Mouse (Mus musculus): ENCODE results near the gene Cd200r3. TPM values are rescaled to one million over a fixed set of nuclear protein-coding genes. Genes with fewer than 3 reads are reported as not detected.

The Cd200r3 gene
- polyA plus RNA-seq, 1 experiment from 2014 or later = not detected

DNA sequence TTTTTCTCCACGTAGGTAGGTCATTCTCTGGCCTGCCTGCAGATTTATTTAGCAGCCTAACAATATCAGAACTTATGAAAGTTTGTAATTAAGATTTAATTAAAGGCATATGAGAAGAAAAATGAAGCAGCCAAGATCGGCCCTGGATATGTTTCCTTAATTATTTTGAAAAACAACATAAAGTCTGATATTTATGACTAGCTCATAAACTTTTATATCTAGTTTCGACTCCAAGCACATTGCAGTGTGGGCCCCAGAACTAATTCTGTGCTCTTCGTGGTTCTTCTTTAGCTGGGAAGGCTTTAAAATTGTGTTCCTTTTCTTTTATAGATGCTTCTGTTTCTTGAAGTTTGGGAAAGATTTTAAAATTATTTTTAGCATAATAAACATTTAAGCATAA, 23.4 kb downstream of the Cd200r3 start:
- Histone ChIP-seq H3K27ac (ENCODE audit: low read depth) (no peak overlapping the region), H3K4me3 (ENCODE audit: low read depth, low read length) (no peak overlapping the region), H3K27me3 (replicated peaks; ENCODE audit: control insufficient read depth, insufficient read depth, low read length) (no peaks in the 10 kb centered on the region), H3K4me2 (ENCODE audit: low read length) (no peak overlapping the region), H3K9ac (ENCODE audit: low read length) (no peak overlapping the region), H3K4me1 (replicated peaks; ENCODE audit: control insufficient read depth, insufficient read depth, low read length) (0 out of 2 replicates have a peak, but pooled peaks cover 5% of the 10 kb centered on the region), H3K36me3 (ENCODE audit: control insufficient read depth, insufficient read depth, low read length) (no peaks in the 10 kb centered on the region), H3K9me3 (ENCODE audit: control insufficient read depth, low read length) (no peaks in the 10 kb centered on the region)
- no peak for DNase-seq (ENCODE audit: low spot score)
- no peak for ATAC-seq (replicated peaks; ENCODE audit: low FRiP score, low TSS enrichment, low read depth)
- WGBS = 73% methylated on average over 4 of the region's 4 CpGs

DNA sequence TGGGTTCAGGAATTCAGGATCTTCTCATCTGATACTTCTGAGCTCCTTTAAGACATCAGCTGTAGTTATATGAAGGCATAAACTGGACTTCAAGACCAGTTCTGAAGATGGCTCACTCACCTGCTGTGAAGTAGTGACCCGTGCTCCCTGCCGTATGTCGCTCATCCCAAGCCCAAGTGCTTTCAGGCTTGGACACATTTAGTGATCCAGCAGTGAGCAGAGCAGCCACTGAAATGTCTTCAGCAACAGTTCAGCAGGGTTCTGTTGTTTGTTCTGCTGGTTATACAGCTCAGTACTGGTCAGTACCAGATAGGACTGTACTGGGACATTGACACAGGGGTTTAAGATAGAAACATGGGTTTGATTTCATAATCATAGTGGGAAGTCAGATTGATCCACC, 24.6 kb downstream of the Cd200r3 start:
- Histone ChIP-seq H3K4me2 (ENCODE audit: low read length) (no peak overlapping the region), H3K4me3 (ENCODE audit: low read depth, low read length) (no peak overlapping the region), H3K27ac (ENCODE audit: low read depth) (no peak overlapping the region), H3K9me3 (ENCODE audit: control insufficient read depth, low read length) (no peaks in the 10 kb centered on the region), H3K36me3 (ENCODE audit: control insufficient read depth, insufficient read depth, low read length) (no peaks in the 10 kb centered on the region), H3K27me3 (replicated peaks; ENCODE audit: control insufficient read depth, insufficient read depth, low read length) (no peaks in the 10 kb centered on the region), H3K9ac (ENCODE audit: low read length) (no peak overlapping the region), H3K4me1 (replicated peaks; ENCODE audit: control insufficient read depth, insufficient read depth, low read length) (0 out of 2 replicates have a peak, but pooled peaks cover 5% of the 10 kb centered on the region)
- ATAC-seq (replicated peaks; ENCODE audit: low FRiP score, low TSS enrichment, low read depth) (no peak), DNase-seq (ENCODE audit: low spot score) (no peak)
- 90% methylated on average over 3 of the region's 3 CpGs for WGBS

DNA sequence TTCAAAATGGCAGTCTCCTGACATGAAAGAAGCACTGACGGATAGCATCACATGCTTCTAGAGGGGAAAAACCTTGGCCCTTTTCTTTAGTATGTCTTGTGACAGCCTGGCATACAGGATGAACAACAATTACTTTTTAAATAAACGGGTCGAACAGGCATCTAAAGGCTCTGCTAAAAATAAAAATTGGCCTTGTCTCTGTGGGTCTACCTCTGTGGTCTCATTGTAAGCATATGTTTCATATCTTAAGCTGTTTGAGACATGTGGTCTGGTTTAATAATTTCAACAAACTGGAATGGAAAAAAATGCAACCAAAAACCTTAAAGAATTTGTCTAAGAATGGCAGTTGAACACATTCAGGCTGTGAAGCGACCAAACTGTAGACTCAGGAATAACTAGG, 27.4 kb downstream of the Cd200r3 start:
- H3K27me3 ChIP-seq (replicated peaks; ENCODE audit: control insufficient read depth, insufficient read depth, low read length) = no peaks in the 10 kb centered on the region
- H3K4me3 ChIP-seq (ENCODE audit: low read depth, low read length) = no peak overlapping the region
- ATAC-seq (replicated peaks; ENCODE audit: low FRiP score, low TSS enrichment, low read depth) = no peak
- H3K9ac ChIP-seq (ENCODE audit: low read length) = no peak overlapping the region
- no peaks in the 10 kb centered on the region for H3K9me3 ChIP-seq (ENCODE audit: control insufficient read depth, low read length)
- WGBS = 47% methylated on average over 4 of the region's 4 CpGs
- no peak overlapping the region for H3K4me2 ChIP-seq (ENCODE audit: low read length)
- H3K4me1 ChIP-seq (replicated peaks; ENCODE audit: control insufficient read depth, insufficient read depth, low read length) = 0 out of 2 replicates have a peak, but pooled peaks cover 2% of the 10 kb centered on the region
- H3K36me3 ChIP-seq (ENCODE audit: control insufficient read depth, insufficient read depth, low read length) = no peaks in the 10 kb centered on the region
- DNase-seq (ENCODE audit: low spot score) = no peak
- H3K27ac ChIP-seq (ENCODE audit: low read depth) = no peak overlapping the region

DNA sequence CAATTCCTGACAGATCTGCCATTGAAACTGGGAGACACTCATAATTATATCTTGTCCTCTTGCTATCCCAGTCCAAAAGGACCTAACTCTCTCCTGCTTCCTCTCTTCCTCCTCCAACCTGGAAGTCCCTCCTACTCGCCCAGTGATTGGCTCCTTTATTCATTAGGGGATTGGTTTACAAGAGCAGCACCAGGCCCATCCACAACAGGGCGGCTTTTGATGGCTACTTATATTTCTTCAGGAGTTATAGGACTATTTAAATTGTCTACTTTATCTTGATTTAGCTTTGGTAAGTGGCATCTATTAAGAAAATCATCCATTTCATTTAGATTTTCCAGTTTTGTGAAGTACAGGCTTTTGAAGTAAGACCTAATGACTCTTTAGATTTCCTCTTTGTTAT, 30.6 kb downstream of the Cd200r3 start:
- 0 out of 2 replicates have a peak, but pooled peaks cover 2% of the 10 kb centered on the region for H3K4me1 ChIP-seq (replicated peaks; ENCODE audit: control insufficient read depth, insufficient read depth, low read length)
- DNase-seq (ENCODE audit: low spot score) = no peak
- H3K36me3 ChIP-seq (ENCODE audit: control insufficient read depth, insufficient read depth, low read length) = no peaks in the 10 kb centered on the region
- H3K9ac ChIP-seq (ENCODE audit: low read length) = no peak overlapping the region
- H3K27ac ChIP-seq (ENCODE audit: low read depth) = no peak overlapping the region
- WGBS = 80% methylated on average over 2 of the region's 2 CpGs
- H3K4me3 ChIP-seq (ENCODE audit: low read depth, low read length) = no peak overlapping the region
- H3K9me3 ChIP-seq (ENCODE audit: control insufficient read depth, low read length) = no peaks in the 10 kb centered on the region
- ATAC-seq (replicated peaks; ENCODE audit: low FRiP score, low TSS enrichment, low read depth) = no peak
- H3K27me3 ChIP-seq (replicated peaks; ENCODE audit: control insufficient read depth, insufficient read depth, low read length) = no peaks in the 10 kb centered on the region
- H3K4me2 ChIP-seq (ENCODE audit: low read length) = no peak overlapping the region

DNA sequence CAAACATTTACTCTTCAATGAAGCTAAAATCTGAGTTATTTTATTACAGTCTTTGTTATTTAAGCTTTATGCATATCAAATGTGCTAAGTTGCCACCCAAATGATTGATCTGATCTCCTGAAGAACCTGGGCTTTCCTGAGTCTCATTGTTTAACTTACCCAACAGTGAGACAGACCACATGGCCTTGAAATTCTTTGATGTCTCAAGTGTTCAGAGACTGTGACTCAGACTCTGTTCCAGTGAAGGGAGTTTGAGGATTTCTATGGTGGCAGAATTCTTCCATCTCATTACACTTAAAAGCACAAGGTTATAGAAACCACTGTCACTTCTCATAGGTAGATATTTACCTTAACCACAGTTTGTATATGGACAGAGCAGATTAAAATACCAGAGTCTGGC, 32.6 kb downstream of the Cd200r3 start:
- Histone ChIP-seq H3K9ac (ENCODE audit: low read length) (no peak overlapping the region), H3K4me3 (ENCODE audit: low read depth, low read length) (no peak overlapping the region), H3K36me3 (ENCODE audit: control insufficient read depth, insufficient read depth, low read length) (no peaks in the 10 kb centered on the region), H3K9me3 (ENCODE audit: control insufficient read depth, low read length) (no peaks in the 10 kb centered on the region), H3K27me3 (replicated peaks; ENCODE audit: control insufficient read depth, insufficient read depth, low read length) (no peaks in the 10 kb centered on the region), H3K4me1 (replicated peaks; ENCODE audit: control insufficient read depth, insufficient read depth, low read length) (0 out of 2 replicates have a peak, but pooled peaks cover 2% of the 10 kb centered on the region), H3K27ac (ENCODE audit: low read depth) (no peak overlapping the region), H3K4me2 (ENCODE audit: low read length) (no peak overlapping the region)
- DNase-seq (ENCODE audit: low spot score) (no peak), ATAC-seq (replicated peaks; ENCODE audit: low FRiP score, low TSS enrichment, low read depth) (no peak)

DNA sequence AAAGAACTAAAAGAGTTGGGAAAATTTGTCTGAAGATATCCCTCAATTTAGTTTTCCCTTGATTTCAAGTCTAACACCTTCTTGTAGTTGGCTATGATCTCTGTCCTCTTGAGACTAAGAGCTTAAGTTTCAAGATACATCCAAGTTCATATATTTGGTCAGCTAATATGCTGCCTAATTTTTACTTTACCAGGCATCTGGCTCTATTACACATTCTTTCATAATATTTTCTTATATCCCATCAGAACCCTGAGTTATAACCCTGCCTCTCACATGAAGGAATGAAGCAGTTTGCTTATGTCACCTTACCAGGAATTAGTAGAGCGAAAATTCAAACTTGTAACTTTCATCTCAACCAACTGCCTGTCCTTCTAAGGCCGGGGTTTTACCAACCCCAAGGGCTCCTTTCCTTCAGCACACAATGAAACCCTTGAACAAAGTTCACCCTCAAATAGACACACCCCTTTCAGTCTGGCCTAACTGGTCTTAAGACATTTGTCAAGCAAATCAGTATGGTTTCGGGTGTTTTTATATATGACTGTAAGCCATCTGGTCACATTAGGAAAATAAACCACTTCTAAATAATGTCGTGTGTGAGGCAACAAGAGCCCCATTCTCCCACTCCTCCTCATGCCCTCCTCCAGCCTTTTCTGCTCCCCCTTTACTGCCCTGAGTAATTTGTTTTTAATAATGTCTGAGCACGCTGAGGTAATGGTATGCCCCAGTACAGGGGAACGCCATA, 33.6 kb downstream of the Cd200r3 start:
- no peaks in the 10 kb centered on the region for H3K27me3 ChIP-seq (replicated peaks; ENCODE audit: control insufficient read depth, insufficient read depth, low read length)
- no peak overlapping the region for H3K4me3 ChIP-seq (ENCODE audit: low read depth, low read length)
- no peaks in the 10 kb centered on the region for H3K9me3 ChIP-seq (ENCODE audit: control insufficient read depth, low read length)
- 0 out of 2 replicates have a peak, but pooled peaks cover 2% of the 10 kb centered on the region for H3K4me1 ChIP-seq (replicated peaks; ENCODE audit: control insufficient read depth, insufficient read depth, low read length)
- no peaks in the 10 kb centered on the region for H3K36me3 ChIP-seq (ENCODE audit: control insufficient read depth, insufficient read depth, low read length)
- WGBS = 37% methylated on average over 6 of the region's 6 CpGs
- H3K4me2 ChIP-seq (ENCODE audit: low read length) = no peak overlapping the region
- no peak overlapping the region for H3K27ac ChIP-seq (ENCODE audit: low read depth)
- ATAC-seq (replicated peaks; ENCODE audit: low FRiP score, low TSS enrichment, low read depth) = no peak; the same call in 1 of the 2 replicates
- no peak overlapping the region for H3K9ac ChIP-seq (ENCODE audit: low read length)
- no peak for DNase-seq (ENCODE audit: low spot score)

DNA sequence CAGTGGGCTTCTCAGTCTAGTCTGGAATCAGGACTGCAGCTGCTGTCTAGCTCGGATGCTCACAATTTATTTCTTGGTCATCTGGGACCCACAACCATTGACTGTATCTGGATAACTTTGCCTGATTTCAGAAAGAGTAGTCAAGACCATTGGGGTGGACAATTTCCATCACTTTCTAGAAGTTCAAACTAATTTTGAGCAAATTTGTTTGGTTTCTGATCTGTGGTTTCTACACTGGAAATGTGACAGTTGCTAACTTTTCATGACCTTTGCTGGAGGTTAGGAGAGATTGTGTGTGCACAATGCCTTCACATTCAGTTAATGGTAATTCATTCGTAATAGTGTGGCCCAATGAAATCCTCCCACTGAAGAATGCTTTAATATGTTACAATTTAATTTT, 34.7 kb downstream of the Cd200r3 start:
- H3K9me3 ChIP-seq (ENCODE audit: control insufficient read depth, low read length) = no peaks in the 10 kb centered on the region

DNA sequence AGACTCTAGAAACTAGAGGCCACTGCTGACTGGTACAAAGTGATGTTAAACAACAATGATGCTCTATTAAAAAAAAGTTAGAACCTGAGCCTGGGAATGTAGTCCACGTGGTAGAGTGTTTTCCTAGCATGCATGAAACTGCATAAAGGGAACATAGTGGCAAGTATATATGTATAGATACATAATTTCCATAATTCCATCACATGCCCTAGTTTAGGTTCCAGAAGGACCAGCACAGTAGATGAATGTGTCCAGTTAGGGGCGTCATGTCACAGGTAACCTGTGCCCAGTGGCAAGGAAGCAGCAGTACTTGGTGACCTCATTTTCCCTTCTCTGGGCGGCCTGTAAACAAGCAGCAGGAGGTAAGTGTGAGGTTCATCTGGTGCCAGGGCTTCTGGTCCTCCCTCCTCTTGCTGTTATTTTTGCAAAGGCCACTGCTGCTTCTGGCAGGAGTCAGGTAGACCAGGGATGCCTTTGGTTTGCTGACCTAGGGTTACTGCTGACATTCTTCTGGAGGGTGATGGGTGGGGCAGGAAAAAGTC, 35.9 kb downstream of the Cd200r3 start:
- Histone ChIP-seq H3K27ac (ENCODE audit: low read depth) (no peak overlapping the region), H3K9ac (ENCODE audit: low read length) (no peak overlapping the region), H3K36me3 (ENCODE audit: control insufficient read depth, insufficient read depth, low read length) (no peaks in the 10 kb centered on the region), H3K4me3 (ENCODE audit: low read depth, low read length) (no peak overlapping the region), H3K9me3 (ENCODE audit: control insufficient read depth, low read length) (no peaks in the 10 kb centered on the region), H3K4me1 (replicated peaks; ENCODE audit: control insufficient read depth, insufficient read depth, low read length) (0 out of 2 replicates have a peak, but pooled peaks cover 10% of the 10 kb centered on the region), H3K27me3 (replicated peaks; ENCODE audit: control insufficient read depth, insufficient read depth, low read length) (no peaks in the 10 kb centered on the region), H3K4me2 (ENCODE audit: low read length) (no peak overlapping the region)
- WGBS = 78% methylated on average over 3 of the region's 3 CpGs
- DNase-seq (ENCODE audit: low spot score) (no peak), ATAC-seq (replicated peaks; ENCODE audit: low FRiP score, low TSS enrichment, low read depth) (no peak)

More for the DNA sequence above, 34.7 kb downstream of the Cd200r3 start:
- DNase-seq (ENCODE audit: low spot score) (no peak), ATAC-seq (replicated peaks; ENCODE audit: low FRiP score, low TSS enrichment, low read depth) (no peak)
- no peaks in the 10 kb centered on the region for H3K27me3 ChIP-seq (replicated peaks; ENCODE audit: control insufficient read depth, insufficient read depth, low read length)
- no peak overlapping the region for H3K4me3 ChIP-seq (ENCODE audit: low read depth, low read length)
- no peak overlapping the region for H3K27ac ChIP-seq (ENCODE audit: low read depth)
- 0 out of 2 replicates have a peak, but pooled peaks cover 3% of the 10 kb centered on the region for H3K4me1 ChIP-seq (replicated peaks; ENCODE audit: control insufficient read depth, insufficient read depth, low read length)
- WGBS = 74% methylated on average over 2 of the region's 2 CpGs
- no peak overlapping the region for H3K4me2 ChIP-seq (ENCODE audit: low read length)
- no peak overlapping the region for H3K9ac ChIP-seq (ENCODE audit: low read length)
- no peaks in the 10 kb centered on the region for H3K36me3 ChIP-seq (ENCODE audit: control insufficient read depth, insufficient read depth, low read length)

DNA sequence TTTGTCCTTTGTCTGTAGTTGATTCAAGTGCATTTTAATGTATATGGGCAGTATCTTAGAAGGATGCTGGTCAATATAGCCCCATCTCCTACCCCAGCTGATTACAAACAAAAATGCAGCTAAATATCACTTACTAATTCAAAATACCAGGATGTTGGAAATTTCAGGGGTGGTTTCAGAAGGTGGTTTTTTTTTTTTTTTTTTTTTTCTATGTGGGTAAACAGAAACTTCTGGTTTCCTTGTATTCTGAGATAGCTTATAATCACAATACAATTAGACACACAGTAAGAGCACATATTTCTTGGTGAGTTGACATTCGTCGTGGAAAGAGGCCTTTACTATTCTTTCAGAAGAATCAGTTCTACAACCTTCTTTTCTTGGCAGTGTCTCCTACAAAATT, 39.5 kb downstream of the Cd200r3 start:
- Histone ChIP-seq H3K4me2 (ENCODE audit: low read length) (no peak overlapping the region), H3K36me3 (ENCODE audit: control insufficient read depth, insufficient read depth, low read length) (no peaks in the 10 kb centered on the region), H3K27me3 (replicated peaks; ENCODE audit: control insufficient read depth, insufficient read depth, low read length) (no peaks in the 10 kb centered on the region), H3K27ac (ENCODE audit: low read depth) (no peak overlapping the region), H3K4me3 (ENCODE audit: low read depth, low read length) (no peak overlapping the region), H3K9ac (ENCODE audit: low read length) (no peak overlapping the region), H3K4me1 (replicated peaks; ENCODE audit: control insufficient read depth, insufficient read depth, low read length) (0 out of 2 replicates have a peak, but pooled peaks cover 8% of the 10 kb centered on the region), H3K9me3 (ENCODE audit: control insufficient read depth, low read length) (no peaks in the 10 kb centered on the region)
- DNase-seq (ENCODE audit: low spot score) (no peak), ATAC-seq (replicated peaks; ENCODE audit: low FRiP score, low TSS enrichment, low read depth) (no peak)
- 75% methylated on average over 2 of the region's 2 CpGs for WGBS

Measured in intestine, embryonic 14.5 days (tissue).